Comparison of ENCODE assay signal across 8 mouse cellular contexts in genomic region chr16:35592274-35593065, GRCm38 (mm10). TPM values are rescaled to one million over a fixed set of nuclear protein-coding genes. Genes with fewer than 3 reads are reported as not detected.
DNase-seq lines count a peak whose midpoint lies in the region; ATAC-seq lines count a peak whose summit lies in the region.

No protein-coding gene starts in this region.

- no peaks in the 10 kb centered on the region for H3K36me3 ChIP-seq in neural tube, embryonic 12.5 days
- H3K36me3 ChIP-seq in hindbrain, embryonic 15.5 days: no peaks in the 10 kb centered on the region
- peaks cover 6% of the 10 kb centered on the region for H3K36me3 ChIP-seq in midbrain, embryonic 13.5 days

- DNase-seq in adrenal gland, adult (ENCODE audit: inconsistent age in 2 of 2, low spot score in 1 of 2): peak; percentile 29 to 32
- no peak for DNase-seq in adrenal gland, adult 8-10 months
- DNase-seq in neural tube, embryonic 10.5 days (ENCODE audit: extremely low spot score, low spot score): no peak
- DNase-seq in yolk sac, embryonic 10.5 days (ENCODE audit: low spot score): no peak
- DNase-seq in thymus, postnatal 0 days (ENCODE audit: low spot score): no peak

- no peak overlapping the region for H3K27ac ChIP-seq in neural tube, embryonic 12.5 days
- H3K27ac ChIP-seq in hindbrain, embryonic 15.5 days (replicated peaks): peak overlapping the region; percentile 73
- peak overlapping the region; percentile 65 for H3K27ac ChIP-seq in midbrain, embryonic 13.5 days

- H3K9me3 ChIP-seq in neural tube, embryonic 12.5 days: no peaks in the 10 kb centered on the region
- H3K9me3 ChIP-seq in hindbrain, embryonic 15.5 days: no peaks in the 10 kb centered on the region
- no peaks in the 10 kb centered on the region for H3K9me3 ChIP-seq in midbrain, embryonic 13.5 days

- no peak for ATAC-seq in neural tube, embryonic 12.5 days (ENCODE audit: low FRiP score, low read depth)
- ATAC-seq in hindbrain, embryonic 15.5 days (ENCODE audit: low FRiP score, low read depth): peak; percentile 27; the same call in 1 of the 2 replicates
- ATAC-seq in midbrain, embryonic 13.5 days: peak; percentile 28

- H3K9ac ChIP-seq in neural tube, embryonic 12.5 days: no peak overlapping the region
- no peak overlapping the region for H3K9ac ChIP-seq in hindbrain, embryonic 15.5 days
- H3K9ac ChIP-seq in midbrain, embryonic 13.5 days (replicated peaks): no peak overlapping the region

- 0 out of 2 replicates have a peak overlapping the region, but pooled peaks have one; percentile 2 for H3K4me2 ChIP-seq in neural tube, embryonic 12.5 days (replicated peaks)
- no peak overlapping the region for H3K4me2 ChIP-seq in hindbrain, embryonic 15.5 days
- H3K4me2 ChIP-seq in midbrain, embryonic 13.5 days (replicated peaks): peak overlapping the region; percentile 32; the same call in 1 of the 2 replicates

- WGBS in neural tube, embryonic 12.5 days: 26% methylated on average over 5 of the region's 5 CpGs
- WGBS in hindbrain, embryonic 15.5 days: 19% methylated on average over 5 of the region's 5 CpGs
- 19% methylated on average over 5 of the region's 5 CpGs for WGBS in midbrain, embryonic 13.5 days

- H3K27me3 ChIP-seq in neural tube, embryonic 12.5 days (replicated peaks): 0 out of 2 replicates have a peak, but pooled peaks cover 3% of the 10 kb centered on the region
- H3K27me3 ChIP-seq in hindbrain, embryonic 15.5 days: no peaks in the 10 kb centered on the region
- H3K27me3 ChIP-seq in midbrain, embryonic 13.5 days: no peaks in the 10 kb centered on the region

- no peak overlapping the region for H3K4me3 ChIP-seq in neural tube, embryonic 12.5 days
- H3K4me3 ChIP-seq in hindbrain, embryonic 15.5 days: no peak overlapping the region
- H3K4me3 ChIP-seq in midbrain, embryonic 13.5 days (replicated peaks): no peak overlapping the region

- peaks cover 77% of the 10 kb centered on the region for H3K4me1 ChIP-seq in neural tube, embryonic 12.5 days
- peaks cover 75% of the 10 kb centered on the region for H3K4me1 ChIP-seq in hindbrain, embryonic 15.5 days (replicated peaks)
- H3K4me1 ChIP-seq in midbrain, embryonic 13.5 days (replicated peaks): peaks cover 84% of the 10 kb centered on the region

RNA-seq across cellular contexts. Expression of gene Sema5b, which starts 51.5 kb away (rescaled TPM):
- 10 to 100 TPM in 2 of 4 experiments, 1 to 10 TPM in 2; 1.1 to 33.5 (median 15.4) TPM for total RNA-seq in adrenal gland, adult 8-10 months (2022)
- 43.2 and 46.1 TPM in 2 replicates for polyA plus RNA-seq in neural tube, embryonic 12.5 days (2016; fragmentation: Nextera tagmentation; extraction: Ambion mirVana)
- 19.8 and 25.6 TPM in 2 replicates for polyA plus RNA-seq in hindbrain, embryonic 15.5 days (2015; fragmentation: Nextera tagmentation; extraction: Ambion mirVana)
- 36.9 and 43.6 TPM in 2 replicates for polyA plus RNA-seq in midbrain, embryonic 13.5 days (2015; fragmentation: Nextera tagmentation; extraction: Ambion mirVana)
- 0.27 and 0.36 TPM in 2 replicates for polyA plus RNA-seq in thymus, postnatal 0 days (2015; fragmentation: Nextera tagmentation; extraction: Ambion mirVana)

Comparison
In these comparisons a context has a peak if more than half of its experiments do, and no peak if none do; other contexts are left out.
1. DNase-seq: peak in adrenal gland, adult (2 of 2); none in adrenal gland, adult 8-10 months (single experiment), neural tube, embryonic 10.5 days (single experiment), yolk sac, embryonic 10.5 days (single experiment) and thymus, postnatal 0 days (single experiment).
2. RNA of gene Sema5b, which starts 51.5 kb away (polyA plus RNA-seq): 43.2 to 46.1 TPM in neural tube, embryonic 12.5 days, 36.9 to 43.6 TPM in midbrain, embryonic 13.5 days and 19.8 to 25.6 TPM in hindbrain, embryonic 15.5 days; 0.27 to 0.36 TPM in thymus, postnatal 0 days; every median in the first group is over 10 times any median in the second.